Mouse (Mus musculus): ENCODE measurements around the gene Msl1.
"Not testable (repeated sequence)": the region's sequence is repeated elsewhere in the genome, so short reads cannot be mapped to it uniquely, and the experiment has no call there.

Msl1 gene

GRCm38 (mm10) chr11:98795714-98796514 lies 598 bp downstream of the Msl1 start:
- peak; percentile 75 to 78 for DNase-seq (ENCODE audit: low spot score in 2 of 2)

- peak; percentile 62 to 77 for DNase-seq (ENCODE audit: low spot score in 2 of 2)
These were observed 1.4 kb downstream of the Msl1 start for GRCm38 (mm10) chr11:98796515-98797216.

DNA sequence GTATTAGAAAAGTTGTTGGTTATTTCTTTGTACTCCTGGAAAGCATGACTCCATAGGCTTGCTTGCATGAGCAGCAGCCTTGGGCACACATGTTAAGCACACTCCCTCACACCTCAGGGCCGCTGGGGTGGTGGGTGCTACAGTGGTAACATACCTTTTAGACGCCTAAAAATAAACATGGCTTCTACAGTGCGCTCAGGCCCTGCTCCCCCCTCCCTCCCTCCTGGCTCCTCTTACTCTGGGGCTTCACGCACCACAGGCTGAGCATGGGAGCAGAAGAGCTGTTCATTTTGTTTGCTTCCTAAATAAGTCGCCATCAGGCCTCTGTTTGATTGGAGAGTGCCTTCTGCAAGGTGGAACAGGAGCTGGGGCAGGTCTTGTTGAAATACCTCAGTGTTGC lies 2.0 kb downstream of the Msl1 start:
- DNase-seq (ENCODE audit: low spot score in 2 of 2): no peak

DNA sequence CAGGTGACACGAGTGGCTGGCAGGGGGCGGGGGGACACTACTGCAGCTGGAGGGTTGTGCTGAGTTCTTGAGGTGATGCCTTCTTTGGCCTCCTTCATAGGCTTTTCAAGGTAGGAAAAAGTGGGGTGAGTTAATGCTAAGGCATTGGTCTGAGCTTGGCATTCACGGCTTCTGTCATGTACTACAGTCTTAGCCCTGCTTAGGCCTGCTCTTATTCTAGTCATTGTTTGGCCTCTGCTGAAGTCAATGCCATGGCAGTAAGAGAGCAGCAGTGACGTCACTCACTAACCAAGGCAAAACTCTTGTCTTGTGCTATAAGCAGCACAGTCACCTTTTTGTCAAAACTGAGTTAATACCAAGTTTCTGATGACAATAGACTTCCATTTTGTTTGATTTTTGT lies 2.6 kb downstream of the Msl1 start:
- DNase-seq (ENCODE audit: low spot score in 2 of 2): no peak

DNA sequence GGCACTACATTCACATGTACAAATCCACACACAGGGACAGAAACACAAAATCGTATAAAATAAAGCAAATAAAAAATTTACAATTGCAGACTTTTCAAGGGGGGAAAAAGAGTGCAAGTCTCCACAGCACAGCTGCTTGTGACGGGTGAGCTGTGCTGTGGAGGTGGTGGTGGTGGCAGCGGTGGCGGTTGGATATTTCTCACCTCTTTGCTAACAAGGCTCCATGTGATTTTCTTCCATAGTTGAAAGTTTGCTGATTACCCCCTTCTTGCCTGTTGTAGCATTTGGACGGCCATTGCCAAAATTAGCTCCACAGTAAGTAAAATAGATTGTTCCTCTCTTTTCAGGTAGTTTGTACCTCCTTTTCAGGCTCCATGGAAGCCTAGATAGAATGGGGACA lies 9.3 kb downstream of the Msl1 start, which contains the start of gene Casc3:
TSS of gene Casc3 (plus strand) at position 301 of the 400 bp plus-strand sequence.
- DNase-seq (ENCODE audit: low spot score in 2 of 2): no peak

GRCm38 (mm10) chr11:98808417-98808816 lies 13.1 kb downstream of the Msl1 start:
- no peak for DNase-seq (ENCODE audit: low spot score in 2 of 2)

DNA sequence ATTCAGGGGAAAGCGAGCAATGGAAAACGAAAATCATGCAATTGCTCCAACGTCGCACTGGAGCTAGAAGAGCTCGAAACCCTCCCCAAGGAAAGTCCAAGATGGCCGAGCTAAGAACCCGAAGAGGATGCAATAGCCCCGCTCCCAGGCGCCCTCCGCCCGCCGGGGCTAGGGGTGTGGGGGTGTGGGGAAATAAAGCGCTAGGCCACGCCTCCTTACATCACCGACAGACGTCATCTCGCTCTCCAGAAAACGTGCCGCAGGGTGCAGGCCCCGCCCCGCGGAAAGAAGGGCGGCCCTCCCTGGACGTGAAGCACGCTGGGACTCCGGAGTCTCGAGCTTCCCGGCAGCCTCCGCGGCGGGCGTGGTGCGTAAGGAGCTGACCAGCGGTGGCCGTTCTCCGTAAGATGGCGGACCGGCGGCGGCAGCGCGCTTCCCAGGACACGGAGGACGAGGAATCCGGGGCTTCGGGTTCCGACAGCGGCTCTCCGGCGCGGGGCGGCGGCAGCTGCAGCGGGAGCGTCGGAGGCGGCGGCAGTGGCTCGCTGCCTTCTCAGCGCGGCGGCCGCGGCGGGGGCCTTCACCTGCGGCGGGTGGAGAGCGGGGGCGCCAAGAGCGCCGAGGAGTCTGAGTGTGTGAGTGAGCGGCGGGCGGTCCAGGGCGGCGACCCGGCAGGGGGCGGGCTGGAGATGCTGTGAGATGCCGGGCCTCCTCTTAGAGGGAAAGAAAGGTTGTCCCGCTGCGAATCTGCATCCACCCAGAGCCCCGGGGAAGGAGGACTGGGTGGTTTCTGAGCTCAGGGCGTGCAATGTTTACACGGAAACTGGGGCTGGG lies 14.4 kb downstream of the Msl1 start:
- DNase-seq (ENCODE audit: low spot score in 2 of 2): peak; percentile 95 to 99

DNA sequence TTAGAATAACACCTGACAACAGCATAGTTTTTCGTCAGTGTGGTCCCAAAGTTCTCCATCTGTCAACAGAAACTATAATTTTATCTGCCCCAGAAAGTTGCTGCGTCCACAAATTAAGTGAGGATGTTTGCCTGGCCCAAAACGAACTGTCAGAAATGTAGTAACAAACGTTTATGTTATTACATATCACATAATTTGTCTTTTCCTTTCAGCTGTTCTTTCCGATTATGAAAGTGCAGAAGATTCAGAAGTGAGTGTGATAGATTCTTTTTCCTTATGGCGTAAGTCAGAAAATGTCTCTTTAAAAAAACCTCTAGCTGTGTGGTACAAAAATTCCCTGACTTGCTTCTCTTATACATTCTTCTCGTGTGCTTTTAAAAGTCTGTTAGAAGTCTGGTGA lies 15.4 kb downstream of the Msl1 start:
- DNase-seq (ENCODE audit: low spot score in 2 of 2): no peak

DNA sequence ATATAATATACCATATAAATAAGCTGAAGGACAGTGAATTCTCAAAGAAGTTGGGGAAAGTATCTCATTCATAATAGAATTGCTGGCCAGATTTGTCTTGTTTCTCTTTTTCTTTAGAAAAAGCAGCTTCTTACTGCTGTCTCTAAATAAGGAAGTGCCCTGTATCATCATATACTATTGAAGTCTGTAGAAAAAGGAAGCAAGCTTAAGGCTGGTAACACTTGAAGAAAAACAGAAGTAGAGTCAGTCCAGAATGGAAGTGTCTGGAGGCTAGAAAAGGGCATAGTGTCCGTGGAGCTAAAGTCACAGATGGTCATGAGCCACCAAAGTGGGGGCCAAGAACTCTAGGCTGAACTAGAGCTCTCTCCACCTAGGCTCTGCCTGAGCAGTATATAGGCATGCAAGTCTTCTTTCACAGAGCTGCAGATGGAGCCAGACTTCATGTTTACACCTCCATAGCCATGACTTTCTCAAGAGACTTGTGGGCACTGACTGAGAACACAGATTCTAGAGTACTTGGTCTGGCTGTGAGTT lies 21.5 kb downstream of the Msl1 start:
- DNase-seq (ENCODE audit: low spot score in 2 of 2): no peak

- no peak for DNase-seq (ENCODE audit: low spot score in 2 of 2)
These were observed 25.7 kb downstream of the Msl1 start for GRCm38 (mm10) chr11:98820968-98821367.

GRCm38 (mm10) chr11:98826071-98826470 lies 30.8 kb downstream of the Msl1 start:
- not testable (repeated sequence) for DNase-seq (ENCODE audit: low spot score in 2 of 2)

DNA sequence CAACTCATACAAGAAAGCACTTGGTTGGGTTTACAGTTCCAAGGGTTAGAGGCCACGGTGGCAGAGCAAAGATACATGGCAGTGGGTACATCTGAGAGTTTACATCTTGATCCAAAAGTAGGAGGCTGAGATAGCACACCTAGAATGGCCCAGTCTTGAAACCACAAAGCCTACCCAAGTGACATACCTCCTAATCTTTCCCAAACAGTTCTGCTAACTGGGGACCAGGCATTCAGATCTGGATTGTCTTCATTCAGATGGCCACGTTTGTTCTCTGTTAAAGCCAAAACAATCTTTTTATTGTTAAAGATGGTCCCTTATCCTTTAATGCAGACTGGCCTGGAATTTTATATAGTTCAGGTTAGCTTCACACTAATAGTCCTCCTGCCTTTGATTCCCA lies 32.6 kb downstream of the Msl1 start:
- DNase-seq (ENCODE audit: low spot score in 2 of 2): no peak

- peak in 1 of 2 experiments; percentile 69 for DNase-seq (ENCODE audit: low spot score in 2 of 2)
These were observed 33.9 kb downstream of the Msl1 start for GRCm38 (mm10) chr11:98829091-98829775.

DNA sequence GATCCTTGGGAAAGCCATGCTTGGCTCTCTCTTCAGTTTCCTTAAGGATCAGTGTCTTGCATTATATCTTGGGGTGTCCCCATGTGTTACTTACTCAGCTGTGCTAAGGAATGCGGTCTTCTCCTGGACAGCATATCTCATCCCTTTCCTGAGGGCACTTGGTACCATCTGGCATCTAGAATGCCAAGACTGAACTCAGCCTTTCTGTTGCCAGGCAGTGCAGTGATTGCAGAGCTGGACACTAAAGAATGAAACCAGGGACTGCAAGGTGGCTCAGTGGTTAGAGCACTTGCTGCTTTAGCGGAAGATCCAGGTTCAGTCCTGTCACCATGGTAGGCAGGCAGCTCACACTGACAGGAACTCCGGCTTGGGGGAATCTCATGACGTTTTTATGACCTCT lies 34.6 kb downstream of the Msl1 start:
- DNase-seq (ENCODE audit: low spot score in 2 of 2): no peak

- DNase-seq (ENCODE audit: low spot score in 2 of 2): no peak
These were observed 40.0 kb downstream of the Msl1 start for GRCm38 (mm10) chr11:98835296-98835695.

- DNase-seq (ENCODE audit: low spot score in 2 of 2): no peak
These were observed 40.4 kb downstream of the Msl1 start for GRCm38 (mm10) chr11:98835725-98836124.

DNA sequence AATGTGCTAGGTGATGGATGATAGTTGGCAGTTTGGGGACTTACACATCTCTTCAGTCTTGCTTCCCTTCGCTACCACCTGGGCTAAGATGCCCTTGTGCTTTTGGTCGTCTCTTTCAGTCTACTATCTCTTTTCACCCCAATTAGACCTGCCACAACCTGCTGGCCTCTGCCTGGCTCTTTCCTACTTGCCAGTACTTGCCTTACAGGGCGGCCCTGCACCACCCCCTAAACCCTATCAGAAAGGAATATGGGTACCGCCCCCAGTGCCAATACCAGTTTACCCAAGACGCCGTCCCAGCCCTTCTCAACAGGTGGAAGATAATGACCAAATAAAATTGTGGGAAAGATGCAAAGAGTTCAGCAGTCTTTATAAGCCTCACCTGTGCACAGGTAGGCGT lies 40.8 kb downstream of the Msl1 start:
- DNase-seq (ENCODE audit: low spot score in 2 of 2): no peak

DNA sequence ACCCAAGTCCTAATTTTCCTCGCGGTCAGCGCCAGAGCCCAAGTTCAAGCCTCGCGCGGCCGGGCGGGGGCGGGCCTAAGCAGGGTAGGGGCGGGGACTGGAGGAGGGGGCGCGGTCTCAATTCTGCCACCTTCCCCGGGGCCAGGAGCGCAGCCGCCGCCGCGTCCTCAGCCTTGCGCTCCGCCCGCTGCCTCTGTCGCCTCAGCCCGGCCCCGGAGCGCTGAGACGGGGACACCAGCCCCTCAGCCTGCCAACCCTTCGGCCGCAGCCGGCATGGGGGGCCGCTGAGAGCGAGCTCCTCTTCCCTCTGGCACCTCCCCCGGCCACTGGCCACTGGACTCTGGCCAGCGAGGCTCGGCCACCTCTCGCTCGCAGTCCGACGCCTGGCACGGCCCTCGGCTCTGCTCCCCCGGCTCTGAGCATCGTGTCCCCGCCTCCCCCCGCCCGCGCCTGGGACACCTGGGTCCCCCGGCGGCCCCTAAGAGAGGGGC lies 41.4 kb downstream of the Msl1 start, which contains the start of gene Rapgefl1:
TSS of gene Rapgefl1 (plus strand) at position 135 of the 491 bp plus-strand sequence.
- DNase-seq (ENCODE audit: low spot score in 2 of 2): peak; percentile 64 to 85

GRCm38 (mm10) chr11:98837231-98837704 lies 42.0 kb downstream of the Msl1 start:
- peak; percentile 25 to 34 for DNase-seq (ENCODE audit: low spot score in 2 of 2)

DNA sequence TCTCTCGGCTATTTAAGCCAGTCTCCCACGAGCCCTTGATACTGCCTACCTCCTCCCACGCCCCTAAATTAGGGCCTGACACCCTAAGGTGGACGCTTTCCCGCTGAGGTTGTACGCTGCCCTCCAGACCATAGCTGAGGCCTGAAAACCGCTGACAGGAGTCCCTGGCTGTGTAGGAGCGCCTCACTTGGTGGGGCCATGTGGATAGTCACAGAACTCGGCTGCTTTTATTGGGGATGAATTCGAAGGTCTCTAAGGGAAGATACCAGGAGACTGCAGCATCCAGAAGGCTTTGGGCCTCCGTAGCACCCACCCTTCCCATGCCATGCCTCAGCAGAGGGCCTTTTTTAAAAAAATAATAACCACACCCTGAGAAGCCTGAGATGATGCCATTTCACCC lies 42.6 kb downstream of the Msl1 start:
- DNase-seq (ENCODE audit: low spot score in 2 of 2): no peak

GRCm38 (mm10) chr11:98838512-98838911 lies 43.2 kb downstream of the Msl1 start:
- no peak for DNase-seq (ENCODE audit: low spot score in 2 of 2)
